Mouse (Mus musculus) neural tube, embryonic 12.5 days (tissue): ENCODE data around the gene Prkrip1. TPM values are rescaled to one million over a fixed set of nuclear protein-coding genes. Genes with fewer than 3 reads are reported as not detected.

Source experiments
- ATAC-seq: fragments of 200-750 bp; cut with Nextera tagmentation; 2 replicates; pipeline ENCODE4 v1.8.0; 2017; ENCODE audit warnings: low read depth, mild to moderate bottlenecking, moderate TSS enrichment, moderate library complexity; ENCODE audit not compliant: low FRiP score
- H3K27ac ChIP-seq: fragments of 300-500 bp; sonication (generic); 2 replicates; pipeline ENCODE4 v1.5.1; 2016
- H3K27me3 ChIP-seq: fragments of 300-500 bp; sonication (generic); replicated peaks from 2 replicates; pipeline ENCODE4 v1.6.1; 2016; ENCODE audit warnings: mild to moderate bottlenecking
- H3K36me3 ChIP-seq: fragments of 300-500 bp; sonication (generic); 2 replicates; pipeline ENCODE4 v1.6.1; 2016; ENCODE audit warnings: mild to moderate bottlenecking
- H3K4me1 ChIP-seq: fragments of 300-500 bp; sonication (generic); 2 replicates; pipeline ENCODE4 v1.6.1; 2016
- H3K4me2 ChIP-seq: fragments of 300-500 bp; sonication (generic); replicated peaks from 2 replicates; pipeline ENCODE4 v1.6.1; 2016; ENCODE audit warnings: mild to moderate bottlenecking
- H3K4me3 ChIP-seq: fragments of 300-500 bp; sonication (generic); 2 replicates; pipeline ENCODE4 v1.5.1; 2016
- H3K9ac ChIP-seq: fragments of 300-500 bp; sonication (generic); 2 replicates; pipeline ENCODE4 v1.6.1; 2016; ENCODE audit warnings: mild to moderate bottlenecking
- H3K9me3 ChIP-seq: fragments of 300-500 bp; sonication (generic); 2 replicates; pipeline ENCODE4 v1.6.1; 2016; ENCODE audit warnings: mild to moderate bottlenecking
- WGBS: fragments of 180-500 bp; shearing (Covaris S2); methylation state at CpG from one replicate; pipeline ENCODE4 v1.1.7; 2016; 5-methylcytosine and 5-hydroxymethylcytosine counted together
- polyA plus RNA-seq: library from polyadenylated mRNA; unstranded; fragments of >200 nt; fragmentation: Nextera tagmentation; extraction: Ambion mirVana; gene quantifications from 2 replicates; pipeline ENCODE4 v1.2.1, GENCODE M21; 2016

Gene Prkrip1
- polyA plus RNA-seq, 1 experiment from 2014 or later = 78.9 TPM

- no peak; the same call in 1 of the 2 replicates for ATAC-seq
- peaks cover 4% of the 10 kb centered on the region; the same call in 1 of the 2 replicates for H3K9me3 ChIP-seq
- H3K36me3 ChIP-seq = peaks cover 27% of the 10 kb centered on the region
- no peaks in the 10 kb centered on the region for H3K27me3 ChIP-seq
- peak overlapping the region; percentile 75 for H3K9ac ChIP-seq
- WGBS = 44% methylated on average over 11 of the region's 11 CpGs
- H3K4me1 ChIP-seq = peaks cover 6% of the 10 kb centered on the region
- peak overlapping the region; percentile 90 for H3K4me2 ChIP-seq
- no peak overlapping the region for H3K27ac ChIP-seq
- peak overlapping the region; percentile 73 for H3K4me3 ChIP-seq
These were observed 763 bp upstream of the Prkrip1 start for GRCm38 (mm10) chr5:136199526-136199925.

GRCm38 (mm10) chr5:136191870-136192269 lies 6.9 kb downstream of the Prkrip1 start:
- no peak overlapping the region for H3K9ac ChIP-seq
- H3K4me2 ChIP-seq = no peak overlapping the region
- H3K4me3 ChIP-seq = no peak overlapping the region
- H3K36me3 ChIP-seq = peaks cover 89% of the 10 kb centered on the region
- no peak for ATAC-seq
- H3K27ac ChIP-seq = no peak overlapping the region
- H3K27me3 ChIP-seq = no peaks in the 10 kb centered on the region
- H3K9me3 ChIP-seq = peaks cover 4% of the 10 kb centered on the region; the same call in 1 of the 2 replicates
- WGBS = 87% methylated on average over 7 of the region's 7 CpGs
- H3K4me1 ChIP-seq = no peaks in the 10 kb centered on the region

GRCm38 (mm10) chr5:136186723-136187122 lies 12.0 kb downstream of the Prkrip1 start:
- Histone ChIP-seq H3K9me3 (no peaks in the 10 kb centered on the region), H3K27me3 (no peaks in the 10 kb centered on the region), H3K36me3 (peaks cover 78% of the 10 kb centered on the region), H3K4me3 (no peak overlapping the region), H3K4me2 (no peak overlapping the region), H3K9ac (no peak overlapping the region), H3K27ac (no peak overlapping the region), H3K4me1 (0 out of 2 replicates have a peak, but pooled peaks cover 3% of the 10 kb centered on the region)
- 47% methylated on average over 4 of the region's 4 CpGs for WGBS
- ATAC-seq = no peak

GRCm38 (mm10) chr5:136183766-136184165 lies 15.0 kb downstream of the Prkrip1 start:
- no peaks in the 10 kb centered on the region for H3K27me3 ChIP-seq
- peaks cover 83% of the 10 kb centered on the region for H3K36me3 ChIP-seq
- WGBS = 90% methylated on average over 7 of the region's 7 CpGs
- H3K9me3 ChIP-seq = no peaks in the 10 kb centered on the region
- no peak overlapping the region for H3K4me2 ChIP-seq
- H3K4me1 ChIP-seq = 0 out of 2 replicates have a peak, but pooled peaks cover 3% of the 10 kb centered on the region
- no peak overlapping the region for H3K4me3 ChIP-seq
- no peak for ATAC-seq
- no peak overlapping the region for H3K27ac ChIP-seq
- no peak overlapping the region for H3K9ac ChIP-seq

GRCm38 (mm10) chr5:136182830-136183229 lies 15.9 kb downstream of the Prkrip1 start:
- Histone ChIP-seq H3K4me2 (no peak overlapping the region), H3K9me3 (no peaks in the 10 kb centered on the region), H3K27me3 (no peaks in the 10 kb centered on the region), H3K36me3 (peaks cover 83% of the 10 kb centered on the region), H3K27ac (no peak overlapping the region), H3K9ac (no peak overlapping the region), H3K4me3 (no peak overlapping the region), H3K4me1 (0 out of 2 replicates have a peak, but pooled peaks cover 3% of the 10 kb centered on the region)
- no peak for ATAC-seq
- 93% methylated on average over 4 of the region's 4 CpGs for WGBS

- 0 out of 2 replicates have a peak, but pooled peaks cover 3% of the 10 kb centered on the region for H3K4me1 ChIP-seq
- H3K4me2 ChIP-seq = no peak overlapping the region
- H3K9me3 ChIP-seq = no peaks in the 10 kb centered on the region
- peaks cover 86% of the 10 kb centered on the region for H3K36me3 ChIP-seq
- H3K27me3 ChIP-seq = no peaks in the 10 kb centered on the region
- no peak for ATAC-seq
- H3K4me3 ChIP-seq = no peak overlapping the region
- no peak overlapping the region for H3K9ac ChIP-seq
- H3K27ac ChIP-seq = no peak overlapping the region
- 87% methylated on average over 6 of the region's 6 CpGs for WGBS
These were observed 16.7 kb downstream of the Prkrip1 start for GRCm38 (mm10) chr5:136182049-136182448.

- Histone ChIP-seq H3K4me2 (no peak overlapping the region), H3K27me3 (no peaks in the 10 kb centered on the region), H3K9me3 (no peaks in the 10 kb centered on the region), H3K4me3 (no peak overlapping the region), H3K4me1 (0 out of 2 replicates have a peak, but pooled peaks cover under 1% of the 10 kb centered on the region), H3K36me3 (peaks cover 80% of the 10 kb centered on the region), H3K27ac (no peak overlapping the region), H3K9ac (no peak overlapping the region)
- 91% methylated on average over 6 of the region's 6 CpGs for WGBS
- ATAC-seq = no peak
These were observed 17.6 kb downstream of the Prkrip1 start for GRCm38 (mm10) chr5:136181197-136181596.

GRCm38 (mm10) chr5:136179594-136179993 lies 19.2 kb downstream of the Prkrip1 start:
- no peaks in the 10 kb centered on the region for H3K4me1 ChIP-seq
- H3K27me3 ChIP-seq = no peaks in the 10 kb centered on the region
- no peak overlapping the region for H3K4me3 ChIP-seq
- no peak overlapping the region for H3K4me2 ChIP-seq
- no peak overlapping the region for H3K27ac ChIP-seq
- peaks cover 69% of the 10 kb centered on the region for H3K36me3 ChIP-seq
- no peaks in the 10 kb centered on the region for H3K9me3 ChIP-seq
- WGBS = 68% methylated on average over 5 of the region's 5 CpGs
- H3K9ac ChIP-seq = no peak overlapping the region
- ATAC-seq = no peak

- H3K27me3 ChIP-seq = no peaks in the 10 kb centered on the region
- H3K9me3 ChIP-seq = no peaks in the 10 kb centered on the region
- peaks cover 10% of the 10 kb centered on the region for H3K4me1 ChIP-seq
- ATAC-seq = no peak
- H3K36me3 ChIP-seq = peaks cover 16% of the 10 kb centered on the region; the same call in 1 of the 2 replicates
- WGBS = 57% methylated on average over 9 of the region's 9 CpGs
- H3K27ac ChIP-seq = no peak overlapping the region
- no peak overlapping the region for H3K9ac ChIP-seq
- no peak overlapping the region for H3K4me2 ChIP-seq
- H3K4me3 ChIP-seq = no peak overlapping the region
These were observed 24.9 kb downstream of the Prkrip1 start for GRCm38 (mm10) chr5:136173606-136174463.

- Histone ChIP-seq H3K36me3 (peaks cover 11% of the 10 kb centered on the region; the same call in 1 of the 2 replicates), H3K27ac (no peak overlapping the region), H3K4me3 (no peak overlapping the region), H3K9ac (no peak overlapping the region), H3K4me1 (peaks cover 10% of the 10 kb centered on the region), H3K27me3 (no peaks in the 10 kb centered on the region), H3K9me3 (peaks cover 5% of the 10 kb centered on the region; the same call in 1 of the 2 replicates), H3K4me2 (no peak overlapping the region)
- WGBS = 76% methylated on average over 9 of the region's 9 CpGs
- no peak for ATAC-seq
These were observed 25.8 kb downstream of the Prkrip1 start for GRCm38 (mm10) chr5:136172939-136173338.

GRCm38 (mm10) chr5:136171363-136172341 lies 27.1 kb downstream of the Prkrip1 start:
- Histone ChIP-seq H3K4me2 (peak overlapping the region; percentile 97), H3K36me3 (peaks cover 4% of the 10 kb centered on the region; the same call in 1 of the 2 replicates), H3K4me1 (peaks cover 10% of the 10 kb centered on the region), H3K27me3 (no peaks in the 10 kb centered on the region), H3K27ac (no peak overlapping the region), H3K9me3 (peaks cover 7% of the 10 kb centered on the region; the same call in 1 of the 2 replicates), H3K4me3 (peak overlapping the region; percentile 59), H3K9ac (peak overlapping the region; percentile 73; the same call in 1 of the 2 replicates)
- ATAC-seq = no peak
- 41% methylated on average over 17 of the region's 17 CpGs for WGBS
